ENCODE assay signal across 7 mouse cellular contexts in genomic region chr5:108433804-108434587, GRCm38 (mm10). TPM values are rescaled to one million over a fixed set of nuclear protein-coding genes. Genes with fewer than 3 reads are reported as not detected.
DNase-seq lines count a peak whose midpoint lies in the region; ATAC-seq lines count a peak whose summit lies in the region.

TSS of gene Atp5k (minus strand) at chr5:108434448.

- WGBS in intestine, embryonic 15.5 days: under 1% methylated on average over 42 of the region's 42 CpGs
- WGBS in midbrain, embryonic 10.5 days: 1% methylated on average over 42 of the region's 42 CpGs

- no peaks in the 10 kb centered on the region for H3K27me3 ChIP-seq in intestine, embryonic 15.5 days (replicated peaks)
- H3K27me3 ChIP-seq in midbrain, embryonic 10.5 days (ENCODE audit: low read depth, poor library complexity, severe bottlenecking): no peaks in the 10 kb centered on the region

- no peaks in the 10 kb centered on the region for H3K9me3 ChIP-seq in intestine, embryonic 15.5 days
- H3K9me3 ChIP-seq in midbrain, embryonic 10.5 days (replicated peaks): no peaks in the 10 kb centered on the region

- peak within 1 kb of the TSS; percentile 78 for H3K4me3 ChIP-seq in intestine, embryonic 15.5 days (replicated peaks)
- H3K4me3 ChIP-seq in midbrain, embryonic 10.5 days: peak within 1 kb of the TSS; percentile 88

- H3K4me1 ChIP-seq in intestine, embryonic 15.5 days (replicated peaks): peaks cover 10% of the 10 kb centered on the region
- peaks cover 14% of the 10 kb centered on the region for H3K4me1 ChIP-seq in midbrain, embryonic 10.5 days

- H3K9ac ChIP-seq in intestine, embryonic 15.5 days: peak within 1 kb of the TSS; percentile 83

- intact Hi-C loops in gastrocnemius, postnatal 36 days (cut with DNase I): loop anchor here (5.0 kb wide), 1 partner anchor 167 kb away; the partner anchor contains the start of gene Dr1
- intact Hi-C loops in left cerebral cortex, postnatal 25 days (cut with DNase I): loop anchor here (2.0 to 5.0 kb wide), 4 partner anchors 27 to 208 kb away; partner anchors contain the start of gene Pcgf3

- peak within 1 kb of the TSS; percentile 40; the same call in 1 of the 2 replicates for H3K27ac ChIP-seq in intestine, embryonic 15.5 days
- peak within 1 kb of the TSS; percentile 90 for H3K27ac ChIP-seq in midbrain, embryonic 10.5 days (replicated peaks)

- peaks cover 14% of the 10 kb centered on the region; the same call in 1 of the 2 replicates for H3K36me3 ChIP-seq in intestine, embryonic 15.5 days
- H3K36me3 ChIP-seq in midbrain, embryonic 10.5 days: peaks cover 35% of the 10 kb centered on the region

- DNase-seq in adrenal gland, adult 18-20 months (ENCODE audit: low spot score in 2 of 2): peak; percentile 92
- peak; percentile 95 for DNase-seq in embryo, embryonic 11 days
- peak; percentile 87 to 92 for DNase-seq in gastrocnemius, postnatal 36 days
- peak; percentile 92 to 98 for DNase-seq in left cerebral cortex, postnatal 25 days (ENCODE audit: low spot score in 2 of 2)
- peak; percentile 91 for DNase-seq in midbrain, embryonic 10.5 days (ENCODE audit: low spot score)
- DNase-seq in right cerebral cortex, postnatal 4 days: peak; percentile 97

- peak; percentile 97 for ATAC-seq in intestine, embryonic 15.5 days

- peak within 1 kb of the TSS; percentile 81 for H3K4me2 ChIP-seq in intestine, embryonic 15.5 days (replicated peaks)

RNA-seq across cellular contexts. Expression of gene Atp5k, which starts in this region (rescaled TPM):
- 100 to 1,000 TPM; 457 to 578 TPM for total RNA-seq in adrenal gland, adult 18-20 months (2021)
- 100 to 1,000 TPM; 675 to 775 TPM for total RNA-seq in gastrocnemius, postnatal 36 days (2021)
- polyA plus RNA-seq in intestine, embryonic 15.5 days (2015; fragmentation: Nextera tagmentation; extraction: Ambion mirVana): 485 and 543 TPM in 2 replicates
- 100 to 1,000 TPM; 270 to 287 TPM for total RNA-seq in left cerebral cortex, postnatal 25 days (2021)
- polyA plus RNA-seq in midbrain, embryonic 10.5 days (2016; fragmentation: Nextera tagmentation; extraction: Ambion mirVana): 361 and 381 TPM in 2 replicates

Comparison
In these comparisons a context has a peak if more than half of its experiments do, and no peak if none do; other contexts are left out.
1. Peak in every context shown above with its lines: DNase-seq, ATAC-seq, H3K4me3 ChIP-seq and H3K27ac ChIP-seq.